Mouse (Mus musculus): ENCODE results near the gene Ddx58. TPM values are rescaled to one million over a fixed set of nuclear protein-coding genes. Genes with fewer than 3 reads are reported as not detected.

Gene Ddx58
- 88.3 TPM for polyA plus RNA-seq (2017; shearing (Covaris generic))

DNA sequence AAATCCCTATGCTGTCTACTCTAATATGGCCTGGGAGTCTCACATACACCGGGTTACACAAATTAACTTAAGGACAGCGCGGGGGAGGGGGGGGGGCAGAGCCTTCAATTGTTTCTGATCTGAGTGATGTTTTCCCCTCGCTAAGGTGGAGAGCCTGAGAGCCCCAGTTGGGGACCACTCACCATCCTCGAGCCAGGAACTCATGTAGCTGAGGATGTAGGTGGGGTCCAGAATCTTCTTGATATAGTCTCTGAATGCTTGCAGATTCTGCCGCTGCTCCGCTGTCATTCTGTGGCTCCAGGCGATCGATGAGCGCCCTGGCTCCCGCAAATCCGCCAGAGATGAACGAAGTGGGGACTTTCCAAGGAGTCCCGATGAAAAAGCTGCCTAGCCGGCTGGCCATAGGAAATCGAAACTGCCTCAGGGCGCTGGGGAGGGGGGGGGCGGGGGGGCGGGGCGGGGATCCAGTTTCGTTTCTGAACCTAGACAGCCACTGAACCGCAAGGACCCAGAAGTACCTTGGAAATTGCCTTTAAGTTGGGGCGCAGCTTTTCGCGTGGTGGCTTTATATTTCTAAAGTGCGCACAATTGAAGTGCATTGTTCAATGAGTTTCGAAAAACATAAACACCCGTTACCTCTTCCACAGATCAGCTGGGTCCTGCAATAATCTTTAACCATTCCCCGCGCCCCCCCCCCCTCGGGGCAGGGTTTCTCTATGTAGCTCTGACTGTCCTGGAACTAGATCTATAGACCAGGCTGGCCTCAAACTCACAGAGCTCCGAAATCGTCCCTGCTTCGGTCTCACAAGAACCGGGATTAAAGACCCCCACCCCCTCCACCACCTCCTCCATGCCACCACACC lies at the start of gene Ddx58:
Ddx58 (minus strand) TSS at position 420 of the 863 bp plus-strand sequence.

DNA sequence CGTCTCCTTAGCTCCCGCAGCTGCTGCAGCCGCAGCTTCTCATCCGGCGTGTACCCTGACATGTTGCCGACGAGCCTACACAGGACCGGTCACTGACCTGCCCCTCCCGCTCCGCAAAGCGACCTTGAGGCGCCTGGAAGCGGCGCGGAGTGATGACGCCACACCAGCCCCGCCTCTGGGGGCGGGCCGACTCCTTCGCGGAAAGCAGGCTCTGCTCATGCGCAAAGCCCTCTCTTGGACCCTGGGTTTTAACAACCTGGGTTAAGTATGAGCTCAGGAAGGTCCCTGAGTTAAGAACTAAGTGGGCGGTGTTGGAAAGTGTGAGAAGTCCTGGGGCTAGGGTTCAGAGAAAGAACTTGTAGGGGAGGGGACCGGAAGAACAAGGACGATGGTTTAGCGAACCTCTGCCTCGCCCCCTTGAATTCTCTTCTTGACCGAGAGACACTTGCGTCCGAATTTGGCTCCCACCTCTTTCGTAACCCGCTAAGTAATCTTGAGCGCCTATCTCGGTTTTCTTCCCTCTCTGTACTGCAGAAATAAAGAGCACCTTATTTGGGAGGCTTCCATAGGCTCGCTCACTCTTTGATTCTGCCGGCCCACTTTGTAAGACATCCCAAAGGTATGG lies 39.8 kb upstream of the Ddx58 start, which contains the start of gene Ndufb6:
Ndufb6 (minus strand) TSS at position 146 of the 625 bp plus-strand sequence.

DNA sequence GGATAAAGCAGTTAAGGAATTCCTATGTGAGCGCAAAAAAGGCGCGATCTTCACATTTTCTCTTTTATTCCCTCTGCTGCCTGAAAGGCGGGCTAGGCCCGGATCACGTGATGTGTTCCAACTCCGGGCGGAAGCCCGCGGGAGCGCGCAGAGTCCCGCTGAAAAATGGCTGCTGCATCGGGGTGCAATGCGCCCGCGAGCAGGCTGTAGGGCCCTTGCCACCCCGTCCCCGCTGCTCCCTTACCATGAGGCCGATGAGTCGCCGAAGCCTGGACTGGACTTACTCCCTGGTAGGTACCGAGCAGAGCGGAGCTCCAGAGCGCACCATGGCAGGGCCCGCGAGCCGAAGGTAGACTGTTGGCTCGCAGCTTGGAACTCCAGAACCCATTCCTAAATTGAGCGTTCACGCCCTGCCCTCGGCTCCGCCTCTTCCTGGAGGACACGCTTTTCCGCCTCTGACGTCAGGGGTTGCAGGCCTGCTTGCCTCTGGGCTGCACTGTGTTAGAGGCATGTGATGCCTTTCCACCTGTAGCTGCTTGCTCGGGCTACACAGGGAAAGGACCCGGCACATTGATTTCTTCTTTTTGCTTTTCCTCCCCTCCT lies 29.9 kb upstream of the Ddx58 start, which contains the start of the genes Smim27 and Topors:
Smim27 (plus strand) TSS at position 150 of the 603 bp plus-strand sequence.
Topors (minus strand) TSS at position 421 of the 603 bp plus-strand sequence.

Other genes with a start within 250 kb of the Ddx58 start
- 30.7 TPM for gene Aco1, start 96.7 kb downstream of the Ddx58 start, polyA plus RNA-seq (2017; shearing (Covaris generic))
- gene Smim27, start 29.8 kb upstream of the Ddx58 start, polyA plus RNA-seq (2017; shearing (Covaris generic)): 58.9 TPM
- gene Topors, start 30.0 kb upstream of the Ddx58 start, polyA plus RNA-seq (2017; shearing (Covaris generic)): 46.6 TPM
- 121 TPM for gene Ndufb6, start 39.6 kb upstream of the Ddx58 start, polyA plus RNA-seq (2017; shearing (Covaris generic))
- gene Tmem215, start 232.4 kb upstream of the Ddx58 start, polyA plus RNA-seq (2017; shearing (Covaris generic)): 0.04 TPM